Mouse (Mus musculus) forebrain, embryonic 10.5 days (tissue): ENCODE results near the gene Tnni3k. TPM values are rescaled to one million over a fixed set of nuclear protein-coding genes. Genes with fewer than 3 reads are reported as not detected.

Experiments
- DNase-seq: peaks from one replicate; pipeline ENCODE4 v3.0.0-alpha.2; 2017; ENCODE audit warnings: low spot score; ENCODE audit errors: extremely low spot score
- H3K27ac ChIP-seq: fragments of 300-500 bp; sonication (generic); 2 replicates; pipeline ENCODE4 v1.5.1; 2016; ENCODE audit warnings: mild to moderate bottlenecking
- H3K27me3 ChIP-seq: fragments of 300-500 bp; sonication (generic); 2 replicates; pipeline ENCODE4 v1.6.1; 2016; ENCODE audit warnings: mild to moderate bottlenecking; ENCODE audit not compliant: poor library complexity, severe bottlenecking
- H3K36me3 ChIP-seq: fragments of 300-500 bp; sonication (generic); replicated peaks from 2 replicates; pipeline ENCODE4 v1.6.1; 2016; ENCODE audit warnings: mild to moderate bottlenecking, moderate library complexity
- H3K4me1 ChIP-seq: fragments of 300-500 bp; sonication (generic); 2 replicates; pipeline ENCODE4 v1.6.1; 2016
- H3K4me3 ChIP-seq: fragments of 300-500 bp; sonication (generic); 2 replicates; pipeline ENCODE4 v1.5.1; 2016; ENCODE audit warnings: mild to moderate bottlenecking, moderate library complexity
- H3K9me3 ChIP-seq: fragments of 300-500 bp; sonication (generic); 2 replicates; pipeline ENCODE4 v1.6.1; 2016; ENCODE audit warnings: mild to moderate bottlenecking, moderate library complexity
- WGBS: fragments of 180-500 bp; shearing (Covaris S2); methylation state at CpG from one replicate; pipeline ENCODE4 v1.1.7; 2016; 5-methylcytosine and 5-hydroxymethylcytosine counted together
- polyA plus RNA-seq: library from polyadenylated mRNA; unstranded; fragments of >200 nt; fragmentation: Nextera tagmentation; extraction: Ambion mirVana; gene quantifications from 2 replicates; pipeline ENCODE4 v1.2.1, GENCODE M21; 2016

Gene Tnni3k
- polyA plus RNA-seq, 1 experiment from 2014 or later: not detected

DNA sequence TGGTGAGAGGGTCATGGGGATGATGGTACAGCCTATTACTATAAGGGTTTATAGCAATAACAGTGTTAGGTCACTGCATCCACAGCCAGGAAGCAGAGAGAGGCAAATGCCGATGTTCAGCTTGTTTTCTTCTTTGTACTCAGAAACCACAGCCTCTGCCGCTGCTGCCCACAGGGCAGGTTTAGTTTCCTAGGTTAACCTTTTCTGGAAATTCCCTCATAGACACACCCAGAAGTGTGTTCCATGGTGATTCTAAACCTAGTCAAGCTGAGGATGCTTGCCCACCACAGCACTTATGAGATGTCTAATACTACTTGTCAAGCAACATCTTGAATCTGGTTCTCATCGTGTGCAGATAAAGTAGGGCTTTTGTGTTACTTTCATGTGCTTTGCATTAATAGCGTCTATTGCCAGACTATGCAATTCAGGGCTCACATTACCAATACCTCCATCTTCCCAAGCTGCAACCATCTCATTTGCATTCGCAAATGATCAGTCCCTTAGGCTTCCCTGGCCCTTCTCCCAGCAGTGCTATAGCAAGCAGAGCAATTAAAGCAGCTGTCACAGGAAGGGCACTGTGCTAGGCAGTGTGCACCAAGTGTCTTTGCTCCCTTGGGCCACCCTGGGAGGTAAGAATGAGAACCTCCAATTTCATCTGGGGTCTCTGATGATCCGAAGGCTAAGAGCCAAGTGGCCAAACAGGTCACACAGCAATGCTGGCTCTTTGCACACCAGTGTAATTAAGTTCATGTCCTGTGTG is 276.2 kb downstream of the Tnni3k start:
- peak overlapping the region; percentile 40; the same call in 1 of the 2 replicates for H3K27ac ChIP-seq
- H3K36me3 ChIP-seq: no peaks in the 10 kb centered on the region
- peaks cover 36% of the 10 kb centered on the region for H3K4me1 ChIP-seq

DNA sequence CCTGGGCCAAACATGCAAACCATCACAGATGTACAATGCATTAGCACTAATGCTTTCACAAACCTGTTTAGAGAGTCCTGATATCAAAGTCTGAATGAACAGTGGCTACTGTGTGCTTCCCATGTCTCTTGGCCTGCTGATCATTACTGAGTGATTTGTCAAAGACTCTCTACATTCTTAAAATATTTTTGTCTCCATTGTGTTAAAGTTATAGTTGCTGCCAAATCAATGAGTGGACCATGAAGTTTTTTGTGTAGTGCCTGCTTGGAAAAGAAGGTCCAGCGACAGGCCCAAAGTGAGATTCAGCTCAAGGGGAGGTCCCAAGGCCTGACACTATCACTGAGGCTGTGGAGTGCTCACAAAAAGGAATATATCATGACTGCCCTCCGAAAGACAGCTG is 283.6 kb downstream of the Tnni3k start:
- no peak for DNase-seq
- Histone ChIP-seq H3K4me3 (no peak overlapping the region), H3K4me1 (no peaks in the 10 kb centered on the region; the same call in 1 of the 2 replicates), H3K27ac (no peak overlapping the region), H3K9me3 (no peaks in the 10 kb centered on the region), H3K36me3 (no peaks in the 10 kb centered on the region), H3K27me3 (no peaks in the 10 kb centered on the region)
- 88% methylated on average over 2 of the region's 2 CpGs for WGBS

More for the DNA sequence above, 276.2 kb downstream of the Tnni3k start:
- no peaks in the 10 kb centered on the region for H3K27me3 ChIP-seq
- H3K9me3 ChIP-seq: no peaks in the 10 kb centered on the region
- H3K4me3 ChIP-seq: no peak overlapping the region
- WGBS: 63% methylated on average over 6 of the region's 6 CpGs
- no peak for DNase-seq

DNA sequence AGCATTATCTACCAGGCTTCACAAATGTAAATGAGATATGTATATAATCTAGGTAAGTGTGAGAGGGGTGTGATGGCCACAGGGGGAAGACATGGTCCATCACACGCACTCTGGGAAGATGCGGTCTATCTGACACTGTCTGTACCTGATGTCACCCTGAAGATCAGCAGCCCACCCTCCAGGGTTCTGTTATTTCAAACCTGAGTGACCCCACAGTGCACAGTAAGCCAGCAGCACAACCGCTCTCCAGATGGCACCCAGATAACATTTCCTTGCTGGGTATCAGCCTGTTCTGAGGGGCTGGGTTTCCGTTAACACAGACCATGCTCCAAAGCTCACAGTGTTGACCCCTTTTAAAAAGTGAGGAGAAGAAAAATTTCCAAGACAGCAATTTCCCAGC is 288.9 kb downstream of the Tnni3k start:
- Histone ChIP-seq H3K27ac (no peak overlapping the region), H3K27me3 (no peaks in the 10 kb centered on the region), H3K4me1 (peaks cover 12% of the 10 kb centered on the region; the same call in 1 of the 2 replicates), H3K4me3 (no peak overlapping the region), H3K9me3 (no peaks in the 10 kb centered on the region), H3K36me3 (no peaks in the 10 kb centered on the region)
- 81% methylated on average over 4 of the region's 4 CpGs for WGBS
- DNase-seq: no peak

DNA sequence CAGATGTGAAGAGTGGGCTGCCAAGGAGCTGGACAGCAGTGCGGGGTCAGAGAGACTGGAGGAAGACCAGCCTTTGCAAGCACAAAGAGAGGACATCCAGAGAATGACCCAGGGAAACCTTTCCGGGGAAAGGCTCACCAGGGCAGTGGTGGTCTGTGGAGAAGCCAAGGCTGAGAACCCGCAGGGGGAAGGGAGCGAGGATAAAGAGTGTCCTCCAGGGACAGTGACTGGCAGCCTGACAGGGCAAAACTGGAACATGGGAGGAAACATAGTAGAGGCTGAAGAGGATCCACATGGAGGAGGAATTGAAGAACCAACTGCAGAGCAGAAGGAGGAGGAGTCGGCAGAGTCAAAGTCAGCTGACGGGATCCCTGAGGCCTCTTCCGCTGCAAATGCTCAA is 291.1 kb downstream of the Tnni3k start:
- Histone ChIP-seq H3K4me1 (peaks cover 12% of the 10 kb centered on the region; the same call in 1 of the 2 replicates), H3K27me3 (no peaks in the 10 kb centered on the region), H3K27ac (peak overlapping the region; percentile 22; the same call in 1 of the 2 replicates), H3K36me3 (no peaks in the 10 kb centered on the region), H3K4me3 (no peak overlapping the region), H3K9me3 (no peaks in the 10 kb centered on the region)
- no peak for DNase-seq
- WGBS: 91% methylated on average over 7 of the region's 7 CpGs

DNA sequence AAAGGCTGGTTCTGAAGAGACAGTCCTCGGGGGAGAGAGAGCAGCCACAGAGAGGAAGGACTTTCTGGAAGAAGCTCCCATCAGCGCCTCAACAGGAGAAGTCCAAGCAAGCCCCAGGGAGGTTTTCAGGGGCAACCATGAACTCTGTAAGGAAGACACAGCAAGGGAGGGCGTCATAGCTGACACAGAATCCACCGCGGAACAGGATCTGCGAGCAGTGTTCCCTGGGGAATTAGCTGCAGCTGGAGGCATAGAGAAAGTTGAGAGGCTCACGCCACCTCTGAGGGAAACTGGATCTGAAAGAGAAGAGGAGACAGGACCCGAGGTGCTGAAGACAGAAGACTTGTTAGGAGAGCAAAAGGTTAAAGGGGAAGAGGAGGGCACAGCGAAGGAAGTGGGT is 291.8 kb downstream of the Tnni3k start:
- Histone ChIP-seq H3K9me3 (no peaks in the 10 kb centered on the region), H3K4me3 (no peak overlapping the region), H3K27me3 (no peaks in the 10 kb centered on the region), H3K27ac (peak overlapping the region; percentile 40; the same call in 1 of the 2 replicates), H3K36me3 (no peaks in the 10 kb centered on the region), H3K4me1 (peaks cover 12% of the 10 kb centered on the region; the same call in 1 of the 2 replicates)
- DNase-seq: no peak
- WGBS: 68% methylated on average over 9 of the region's 9 CpGs

DNA sequence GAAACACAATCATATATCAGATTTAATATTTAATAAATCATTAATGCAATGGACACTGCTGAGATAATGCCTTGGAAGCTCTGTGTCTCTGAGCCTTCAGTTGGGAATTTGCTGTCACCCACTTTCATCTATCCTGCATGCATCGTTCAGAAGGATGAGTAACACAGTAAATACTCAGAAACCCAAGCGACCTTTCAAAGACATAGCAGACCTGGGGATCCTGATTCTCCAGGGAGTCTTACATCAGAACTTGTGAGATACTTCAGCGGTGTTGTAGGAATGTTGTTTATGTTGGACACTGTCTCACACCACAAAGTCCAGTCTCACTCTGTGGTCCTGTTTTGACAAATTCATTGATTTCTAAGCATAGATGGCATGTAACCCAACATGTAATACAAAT is 294.1 kb downstream of the Tnni3k start:
- H3K36me3 ChIP-seq: no peaks in the 10 kb centered on the region
- 81% methylated on average over 3 of the region's 3 CpGs for WGBS
- no peaks in the 10 kb centered on the region for H3K9me3 ChIP-seq
- DNase-seq: no peak
- no peaks in the 10 kb centered on the region for H3K27me3 ChIP-seq
- peaks cover 15% of the 10 kb centered on the region; the same call in 1 of the 2 replicates for H3K4me1 ChIP-seq
- H3K4me3 ChIP-seq: no peak overlapping the region
- H3K27ac ChIP-seq: no peak overlapping the region

DNA sequence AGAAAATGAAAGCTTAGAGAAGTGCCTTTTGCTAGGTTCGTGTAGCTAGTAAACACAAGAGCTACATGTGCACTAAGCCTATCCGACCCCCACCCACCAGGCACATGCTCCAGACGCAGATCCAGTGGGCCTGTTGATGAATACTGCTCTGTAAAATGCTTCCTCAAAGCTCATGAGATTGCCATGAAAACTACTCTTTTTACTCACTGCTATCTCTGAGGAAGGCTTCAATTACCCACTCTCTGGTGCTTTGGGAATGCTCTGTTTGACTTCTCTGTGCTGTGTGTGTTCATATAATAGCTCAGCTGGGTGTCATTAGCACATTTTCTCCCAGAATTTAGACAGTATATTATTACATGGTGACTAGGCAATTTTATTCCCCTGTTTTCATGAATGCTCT is 297.1 kb downstream of the Tnni3k start:
- Histone ChIP-seq H3K4me1 (peaks cover 8% of the 10 kb centered on the region; the same call in 1 of the 2 replicates), H3K27me3 (no peaks in the 10 kb centered on the region), H3K9me3 (no peaks in the 10 kb centered on the region), H3K27ac (no peak overlapping the region), H3K4me3 (no peak overlapping the region), H3K36me3 (no peaks in the 10 kb centered on the region)
- 70% methylated on average over 3 of the region's 3 CpGs for WGBS
- DNase-seq: no peak

DNA sequence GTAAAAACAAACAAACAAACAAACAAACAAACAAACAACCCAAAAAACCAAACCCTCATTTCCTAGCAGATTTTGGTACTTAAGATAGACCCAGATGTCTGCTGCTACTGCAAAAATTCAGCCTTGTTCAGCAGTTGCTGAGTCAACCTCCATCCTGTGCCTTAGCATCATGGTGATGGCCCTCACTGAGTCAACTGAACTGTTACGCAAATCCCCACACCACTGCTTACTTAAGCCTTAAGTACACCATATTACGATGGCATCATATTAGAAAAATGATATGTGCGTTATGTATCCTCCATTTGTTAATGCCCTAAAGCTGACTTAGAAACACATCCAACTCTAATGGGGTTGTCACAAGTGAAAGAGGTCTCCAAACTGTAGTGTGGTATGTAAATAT is 300.0 kb downstream of the Tnni3k start:
- 95% methylated on average over 3 of the region's 3 CpGs for WGBS
- Histone ChIP-seq H3K9me3 (no peaks in the 10 kb centered on the region), H3K4me3 (no peak overlapping the region), H3K27ac (no peak overlapping the region), H3K27me3 (no peaks in the 10 kb centered on the region), H3K36me3 (no peaks in the 10 kb centered on the region), H3K4me1 (peaks cover 8% of the 10 kb centered on the region; the same call in 1 of the 2 replicates)
- no peak for DNase-seq

DNA sequence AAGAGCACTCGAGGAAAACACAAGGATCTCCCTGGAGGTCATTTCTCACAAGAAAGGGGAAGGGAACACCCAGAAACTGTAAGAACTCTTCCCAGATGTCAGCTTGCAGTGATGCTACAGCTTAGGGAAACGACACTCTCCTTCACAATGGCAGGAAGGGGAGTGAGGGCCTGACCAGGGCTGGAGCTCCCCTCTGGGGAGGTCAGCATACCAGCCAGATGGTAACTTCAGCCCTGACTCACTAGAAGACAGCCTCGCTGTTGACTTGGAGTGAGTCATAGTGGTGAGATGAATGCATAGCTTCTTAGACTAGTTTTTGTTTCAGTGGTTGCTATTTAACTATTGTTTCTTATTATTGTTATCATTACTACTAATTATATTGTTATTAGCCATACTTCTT is 300.7 kb downstream of the Tnni3k start:
- 53% methylated on average over 3 of the region's 3 CpGs for WGBS
- H3K9me3 ChIP-seq: no peaks in the 10 kb centered on the region
- peaks cover 8% of the 10 kb centered on the region; the same call in 1 of the 2 replicates for H3K4me1 ChIP-seq
- DNase-seq: no peak
- H3K4me3 ChIP-seq: no peak overlapping the region
- no peaks in the 10 kb centered on the region for H3K36me3 ChIP-seq
- no peak overlapping the region for H3K27ac ChIP-seq
- H3K27me3 ChIP-seq: no peaks in the 10 kb centered on the region

DNA sequence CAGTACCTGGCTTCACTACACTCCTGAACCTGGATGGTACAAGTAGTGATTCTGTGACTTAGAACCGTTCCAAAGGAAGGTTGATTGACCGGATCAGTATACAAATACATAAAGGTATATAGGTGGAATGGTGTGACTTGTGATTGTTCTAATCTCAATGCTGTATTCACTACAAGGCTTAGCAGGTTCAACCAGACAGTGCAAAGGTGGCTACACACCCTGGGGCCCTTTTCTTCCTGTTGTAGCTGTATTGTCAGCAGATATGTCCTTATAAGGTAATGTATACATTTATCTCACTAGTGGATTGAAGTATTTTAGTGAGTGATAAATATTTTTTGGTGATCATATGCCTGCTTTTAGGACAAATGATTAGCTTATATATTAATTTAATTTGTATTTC is 310.9 kb downstream of the Tnni3k start:
- no peak for DNase-seq
- Histone ChIP-seq H3K4me3 (no peak overlapping the region), H3K9me3 (no peaks in the 10 kb centered on the region), H3K4me1 (peaks cover 11% of the 10 kb centered on the region), H3K27ac (no peak overlapping the region), H3K27me3 (no peaks in the 10 kb centered on the region), H3K36me3 (no peaks in the 10 kb centered on the region)
- 91% methylated on average over 2 of the region's 2 CpGs for WGBS

DNA sequence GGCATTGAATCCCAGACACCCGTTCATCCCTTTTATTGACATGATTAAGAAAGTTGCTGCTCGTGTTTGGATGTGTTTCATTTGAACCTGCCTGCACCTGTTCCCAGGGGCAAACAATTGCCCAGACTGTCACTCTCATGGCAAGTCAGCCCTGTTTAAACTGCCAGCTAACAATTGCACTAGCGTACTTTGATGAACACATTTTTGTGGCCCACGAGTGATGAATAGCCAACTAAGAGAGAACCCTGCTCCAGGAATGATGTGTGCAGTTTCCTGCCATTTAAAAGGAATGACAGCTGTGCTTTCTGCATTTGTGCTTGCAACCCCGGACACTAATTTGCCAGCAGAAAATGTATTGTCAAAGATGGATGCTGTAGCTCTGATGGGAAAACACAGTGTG is 312.3 kb downstream of the Tnni3k start:
- Histone ChIP-seq H3K27ac (no peak overlapping the region), H3K36me3 (no peaks in the 10 kb centered on the region), H3K9me3 (no peaks in the 10 kb centered on the region), H3K4me3 (no peak overlapping the region), H3K4me1 (peaks cover 11% of the 10 kb centered on the region), H3K27me3 (no peaks in the 10 kb centered on the region)
- no peak for DNase-seq
- 66% methylated on average over 5 of the region's 5 CpGs for WGBS

DNA sequence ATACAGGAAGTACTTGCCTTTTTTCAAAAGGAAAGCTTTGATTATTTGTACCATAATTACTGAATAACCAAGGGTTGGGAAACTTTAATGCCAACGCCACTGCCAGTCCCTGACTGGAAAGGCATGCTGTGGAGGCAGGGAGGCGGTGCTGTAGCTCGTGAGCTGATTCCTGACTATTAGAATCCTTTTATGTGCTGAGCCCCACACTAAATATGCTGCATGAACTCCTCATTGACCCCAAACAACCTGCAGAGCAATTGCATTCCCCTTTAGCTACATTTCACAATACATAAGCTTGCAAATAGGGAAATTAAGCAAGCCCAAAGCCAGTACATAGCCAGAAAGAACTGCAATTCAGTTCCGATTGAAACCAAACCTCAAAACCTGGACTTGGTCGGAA is 313.7 kb downstream of the Tnni3k start:
- Histone ChIP-seq H3K27ac (no peak overlapping the region), H3K36me3 (no peaks in the 10 kb centered on the region), H3K4me3 (no peak overlapping the region), H3K9me3 (no peaks in the 10 kb centered on the region), H3K27me3 (no peaks in the 10 kb centered on the region), H3K4me1 (peaks cover 11% of the 10 kb centered on the region)
- DNase-seq: no peak
- 61% methylated on average over 5 of the region's 5 CpGs for WGBS
